Mouse (Mus musculus): Measurements from ENCODE around the gene Rbms1.

GRCm38 (mm10) chr2:60712891-60713290 is 250.1 kb downstream of the Rbms1 start:
- TF ChIP-seq GATA1 (IDR thresholded peaks at IDR 0.05; ENCODE audit: low read length), result no peak
- TF ChIP-seq TAL1 (IDR thresholded peaks at IDR 0.05; ENCODE audit: low read length), result no peak

Data from erythroblast, embryonic 14.5 days (primary cell).